Mouse (Mus musculus) left cerebral cortex, adult 8-10 months (tissue): ENCODE results near the gene 9930104L06Rik. TPM values are rescaled to one million over a fixed set of nuclear protein-coding genes. Genes with fewer than 3 reads are reported as not detected.
"Not testable (repeated sequence)": the region's sequence is repeated elsewhere in the genome, so short reads cannot be mapped to it uniquely, and the experiment has no call there.

ENCODE experiments used
- DNase-seq, 2 experiments: peaks; one replicate each; pipeline ENCODE4 v3.0.0; 2022; ENCODE audit warnings: low spot score in 2 of 2
- total RNA-seq, 4 experiments: library from RNA; stranded (reverse); gene quantifications; 2 replicates each; pipeline ENCODE4 v1.2.4; 2022

The 9930104L06Rik gene
- total RNA-seq, result 10 to 100 TPM; 19.6 to 24.4 (median 21.4) TPM

- DNase-seq, result peak; percentile 93 to 96
Measured at GRCm38 (mm10) chr4:124936613-124937471, at the start of gene 9930104L06Rik. Gene 9930104L06Rik, plus strand, starts transcription at chr4:124937048.

GRCm38 (mm10) chr4:124888702-124889101 is 48.1 kb upstream of the 9930104L06Rik start:
- peak in 1 of 2 experiments; percentile 58 for DNase-seq

GRCm38 (mm10) chr4:124889935-124890334 is 46.9 kb upstream of the 9930104L06Rik start:
- no peak for DNase-seq

- DNase-seq, result no peak
Measured at GRCm38 (mm10) chr4:124890831-124891230, 46.0 kb upstream of the 9930104L06Rik start.

GRCm38 (mm10) chr4:124893769-124894168 is 43.1 kb upstream of the 9930104L06Rik start:
- no peak for DNase-seq

- peak; percentile 49 to 76 for DNase-seq
Measured at GRCm38 (mm10) chr4:124894508-124895428, 42.1 kb upstream of the 9930104L06Rik start.

GRCm38 (mm10) chr4:124898428-124898827 is 38.4 kb upstream of the 9930104L06Rik start:
- no peak for DNase-seq

GRCm38 (mm10) chr4:124899906-124900305 is 36.9 kb upstream of the 9930104L06Rik start:
- no peak for DNase-seq

- no peak for DNase-seq
Measured at GRCm38 (mm10) chr4:124905417-124905816, 31.4 kb upstream of the 9930104L06Rik start.

GRCm38 (mm10) chr4:124905971-124906822 is 30.7 kb upstream of the 9930104L06Rik start:
- no peak for DNase-seq

- DNase-seq, result no peak
Measured at GRCm38 (mm10) chr4:124928102-124928501, 8.7 kb upstream of the 9930104L06Rik start.

GRCm38 (mm10) chr4:124939211-124939610 is 2.4 kb downstream of the 9930104L06Rik start, which contains the start of gene Cdca8:
Gene Cdca8, minus strand, starts transcription at chr4:124939311.
- DNase-seq, result not testable (repeated sequence)

- peak in 1 of 2 experiments; percentile 77 for DNase-seq
Measured at GRCm38 (mm10) chr4:124943022-124943421, 6.2 kb downstream of the 9930104L06Rik start.

- no peak for DNase-seq
Measured at GRCm38 (mm10) chr4:124943781-124944180, 6.9 kb downstream of the 9930104L06Rik start.

- no peak for DNase-seq
Measured at GRCm38 (mm10) chr4:124944961-124945360, 8.1 kb downstream of the 9930104L06Rik start.

- no peak for DNase-seq
Measured at GRCm38 (mm10) chr4:124949488-124949887, 12.6 kb downstream of the 9930104L06Rik start.

- no peak for DNase-seq
Measured at GRCm38 (mm10) chr4:124950181-124951035, 13.6 kb downstream of the 9930104L06Rik start.

- no peak for DNase-seq
Measured at GRCm38 (mm10) chr4:124951036-124951433, 14.2 kb downstream of the 9930104L06Rik start.

GRCm38 (mm10) chr4:124953546-124953945 is 16.7 kb downstream of the 9930104L06Rik start:
- DNase-seq, result no peak

GRCm38 (mm10) chr4:124957284-124957683 is 20.4 kb downstream of the 9930104L06Rik start:
- no peak for DNase-seq
